Mouse (Mus musculus) ES-E14 (cell line): ENCODE results near the gene Frs2.

Experiments
- CHD2 ChIP-seq: IDR thresholded peaks from 2 replicates; pipeline ENCODE4 v1.6.1; 2014; ENCODE audit warnings: mild to moderate bottlenecking, low read depth, low read length, inconsistent platforms
- MAFK ChIP-seq: IDR thresholded peaks from 2 replicates; pipeline ENCODE4 v1.6.1; 2014; ENCODE audit warnings: mild to moderate bottlenecking, low read depth, low read length, inconsistent platforms; ENCODE audit not compliant: insufficient read depth
- ZC3H11A ChIP-seq: IDR thresholded peaks from 2 replicates; pipeline ENCODE4 v1.6.1; 2012; ENCODE audit warnings: low read depth, mild to moderate bottlenecking, inconsistent platforms, low read length, borderline replicate concordance
- ZNF384 ChIP-seq: IDR thresholded peaks from 2 replicates; pipeline ENCODE4 v1.6.1; 2012; ENCODE audit warnings: low read depth, low read length, inconsistent platforms

GRCm38 (mm10) chr10:117185399-117186089, 37.2 kb upstream of the Frs2 start:
- TF ChIP-seq ZC3H11A, result no peak
- no peak for TF ChIP-seq MAFK
- no peak for TF ChIP-seq ZNF384
- TF ChIP-seq CHD2, result no peak
